Mouse (Mus musculus) mouse embryonic stem cell (cell line): ENCODE results near the gene Nup214.

Experiments used
- in situ Hi-C, 2 experiments: fragments of 300-500 bp; cut with MboI; formaldehyde crosslinking; loops; 1 replicate in 1 of 2; 3 replicates in 1 of 2; pipeline ENCODE4 v1.14.3; 2019 to 2020; ENCODE audit warnings: low sequenced_read_pairs in 2 of 2, low pct_unique_long_range_greater_than_20kb in 1 of 2, mixed read lengths in 1 of 2; ENCODE audit not compliant: unreplicated experiment in 1 of 2

Gene Nup214

GRCm38 (mm10) chr2:32061189-32061588, 87.0 kb downstream of the Nup214 start:
- in situ Hi-C loops, result no loop called here

DNA sequence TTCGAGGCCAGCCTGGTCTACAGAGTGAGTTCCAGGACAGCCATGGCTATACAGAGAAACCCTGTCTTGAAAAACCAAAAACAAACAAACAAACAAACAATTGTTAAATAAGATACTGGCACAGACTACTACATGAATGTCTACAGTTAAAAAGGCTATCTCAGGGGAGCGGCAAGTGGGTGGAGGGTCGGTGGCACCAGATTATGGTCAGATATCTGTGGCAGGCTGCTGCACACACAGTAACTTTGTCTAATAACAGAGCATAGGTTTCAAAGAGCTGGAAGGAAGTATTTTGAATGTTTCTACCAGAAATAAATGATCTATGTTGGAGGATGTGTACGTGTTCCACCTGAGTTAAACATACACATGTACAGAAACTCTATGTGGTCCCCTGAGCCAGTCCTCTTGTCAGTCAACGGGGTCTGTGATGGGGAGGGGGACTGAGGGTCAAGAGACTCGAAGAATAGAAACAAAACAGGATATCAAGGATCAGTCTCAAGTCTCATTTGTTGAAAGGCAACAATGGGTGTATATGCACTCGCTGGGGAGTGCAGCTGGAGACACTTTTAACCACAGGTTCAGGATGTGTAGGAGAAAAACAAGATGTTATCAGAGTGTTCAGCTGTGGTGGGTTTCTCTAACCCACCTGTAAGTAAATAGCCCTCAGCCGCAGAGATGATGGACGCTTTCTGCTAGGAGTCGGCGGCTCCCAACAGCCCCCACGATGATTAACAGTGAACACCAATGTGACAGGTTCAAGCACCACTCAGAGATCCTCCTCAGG, 87.7 kb downstream of the Nup214 start:
- in situ Hi-C loops, result no loop called here

DNA sequence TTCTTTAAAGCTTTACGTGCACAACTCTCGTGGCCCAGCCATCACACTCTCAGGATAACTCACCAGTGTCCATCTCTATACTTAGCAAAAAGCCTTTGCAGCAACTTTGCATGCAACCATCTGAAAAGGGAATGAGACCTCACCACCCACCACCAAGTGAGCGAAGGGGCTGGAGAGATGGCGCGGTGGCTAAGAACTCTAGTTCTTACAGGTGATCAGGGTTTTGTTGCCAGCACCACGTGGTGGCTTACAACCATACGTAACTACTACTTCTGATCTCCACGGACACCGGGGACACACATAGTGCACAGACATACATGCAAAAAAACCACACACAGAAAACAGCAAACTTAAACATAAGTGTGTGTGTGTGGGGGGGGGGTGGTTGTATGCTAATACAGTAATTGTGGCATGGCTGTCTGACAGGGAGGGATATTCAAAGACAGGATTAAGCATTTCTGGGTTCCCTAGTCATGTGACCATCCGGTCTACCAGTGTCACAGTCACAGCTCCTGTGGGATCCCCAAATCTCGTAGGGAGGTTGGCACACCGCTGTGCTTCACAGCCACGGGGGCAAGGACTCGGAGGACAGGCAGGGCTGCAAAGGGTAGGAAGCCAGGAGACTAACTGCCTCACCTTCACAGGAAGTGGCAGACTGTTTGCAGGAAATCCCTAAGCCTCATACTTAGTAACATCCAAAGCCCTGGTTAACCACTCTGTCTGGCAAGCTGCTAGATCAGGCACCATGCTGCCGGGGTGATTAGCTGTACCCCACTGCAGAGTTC, 88.6 kb downstream of the Nup214 start:
- in situ Hi-C loops, result no loop called here

DNA sequence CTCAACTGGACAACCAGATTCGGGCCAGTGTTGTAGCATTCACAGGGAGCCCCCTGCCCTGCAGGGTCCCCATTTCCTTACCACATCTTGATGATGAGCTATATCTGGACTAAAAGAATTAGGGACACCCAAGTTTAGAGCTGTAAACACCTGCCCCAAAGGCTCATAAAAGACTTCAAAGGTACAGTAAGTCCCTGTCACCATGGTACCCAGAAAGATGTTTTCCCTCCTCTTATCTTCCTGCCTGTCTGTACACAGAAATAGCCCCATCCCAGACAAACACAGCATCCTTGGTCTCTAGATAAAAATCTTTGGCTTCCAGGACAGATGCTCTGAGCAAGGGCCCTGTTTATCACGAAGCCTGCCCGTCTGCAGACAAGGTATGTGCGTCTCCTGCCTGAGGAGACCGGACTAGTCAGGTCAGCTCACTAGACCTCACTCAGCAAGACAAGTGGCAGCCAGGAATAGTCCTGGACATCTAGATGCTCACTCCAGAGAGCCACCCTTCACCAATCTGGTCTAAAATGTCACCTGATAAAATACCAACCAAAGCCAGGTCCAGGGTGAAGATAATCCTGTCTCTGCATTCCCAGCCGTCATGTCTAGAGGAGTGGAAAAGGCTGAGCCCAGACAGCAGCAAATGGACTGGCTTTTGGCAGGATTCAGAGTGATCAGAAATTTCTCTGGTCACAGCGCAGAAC, 89.4 kb downstream of the Nup214 start:
- in situ Hi-C loops, result no loop called here

DNA sequence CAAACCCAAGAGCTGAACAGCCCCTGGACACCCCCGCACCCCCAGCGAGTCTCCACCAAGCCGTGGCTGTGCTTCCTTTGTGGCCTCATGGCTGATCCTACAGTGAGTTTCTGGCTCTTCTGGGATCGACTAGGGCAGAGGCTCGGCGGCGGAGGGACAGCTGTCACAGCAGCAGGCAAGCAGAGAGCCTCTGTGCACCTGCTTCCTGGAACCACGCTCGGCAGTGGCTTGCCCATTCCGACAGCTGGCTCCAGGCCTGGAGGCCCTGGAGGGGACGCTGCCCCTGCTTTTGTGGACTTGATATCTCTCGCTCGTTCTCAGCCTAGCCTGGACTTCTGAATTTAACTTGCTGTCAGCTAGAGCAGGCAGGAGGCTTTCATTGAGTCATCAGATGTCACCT, 90.7 kb downstream of the Nup214 start:
- in situ Hi-C loops, result no loop called here

GRCm38 (mm10) chr2:32065371-32065791, 91.1 kb downstream of the Nup214 start:
- in situ Hi-C loops, result no loop called here

GRCm38 (mm10) chr2:32066005-32066404, 91.8 kb downstream of the Nup214 start:
- in situ Hi-C loops, result no loop called here

GRCm38 (mm10) chr2:32068811-32069607, 94.8 kb downstream of the Nup214 start:
- in situ Hi-C loops, result no loop called here

DNA sequence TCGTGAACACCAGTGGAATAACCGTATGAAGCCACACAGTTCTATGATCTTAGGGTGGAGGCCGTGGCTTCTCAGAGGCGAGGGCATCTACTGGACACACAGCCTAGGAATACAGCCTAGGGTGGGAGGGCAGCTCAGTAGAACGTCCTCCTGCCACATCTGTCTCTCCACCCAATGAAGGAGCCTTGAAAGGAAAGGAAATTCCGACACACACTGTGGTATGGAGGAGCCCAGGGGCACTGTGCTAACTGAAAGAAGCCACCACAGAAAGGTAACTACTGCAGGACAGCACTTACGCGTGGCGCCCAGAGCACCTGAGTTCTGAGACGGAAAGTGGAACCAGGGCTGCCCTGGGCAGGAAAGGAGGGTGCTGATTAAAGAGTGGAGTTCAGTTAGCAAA, 96.5 kb downstream of the Nup214 start:
- in situ Hi-C loops, result no loop called here

GRCm38 (mm10) chr2:32074404-32074803, 100.2 kb downstream of the Nup214 start:
- in situ Hi-C loops, result no loop called here

DNA sequence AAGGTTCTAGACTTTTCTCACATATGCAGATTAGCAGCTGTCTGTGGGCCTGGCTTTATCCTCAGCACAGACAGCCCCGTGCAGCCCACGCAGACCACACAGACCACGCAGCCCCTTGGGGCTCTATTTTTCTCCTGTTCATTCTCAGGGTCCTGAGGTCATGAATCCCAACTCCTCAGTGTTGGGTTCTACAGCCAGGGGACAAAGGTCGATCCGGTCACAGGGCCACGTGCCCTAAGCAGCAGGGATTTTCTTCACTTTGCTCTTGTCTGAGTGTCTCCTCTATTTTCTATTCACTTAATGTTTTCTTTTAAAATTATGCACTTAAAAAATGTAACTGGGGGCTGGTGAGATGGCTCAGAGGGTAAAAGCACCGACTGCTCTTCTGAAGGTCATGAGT, 101.1 kb downstream of the Nup214 start:
- in situ Hi-C loops, result no loop called here

DNA sequence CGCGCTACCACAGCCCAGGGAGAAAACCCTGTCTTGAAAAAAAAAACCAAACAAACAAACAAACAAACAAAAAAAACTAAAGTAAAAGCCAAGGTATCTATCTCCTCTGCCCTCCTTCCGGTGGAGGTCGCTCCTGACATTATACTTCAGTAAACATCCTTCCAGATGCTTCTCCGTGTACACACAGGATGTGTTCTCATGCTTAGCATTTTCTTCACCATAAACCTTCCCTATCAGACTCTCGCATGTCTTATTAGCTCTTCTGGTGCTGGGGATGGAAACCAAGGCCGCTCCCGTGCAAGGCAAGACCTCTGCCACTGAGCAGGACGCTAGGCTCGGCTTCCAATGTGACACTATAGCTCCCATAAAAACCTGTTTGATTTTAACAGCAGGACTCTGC, 103.5 kb downstream of the Nup214 start:
- in situ Hi-C loops, result no loop called here

DNA sequence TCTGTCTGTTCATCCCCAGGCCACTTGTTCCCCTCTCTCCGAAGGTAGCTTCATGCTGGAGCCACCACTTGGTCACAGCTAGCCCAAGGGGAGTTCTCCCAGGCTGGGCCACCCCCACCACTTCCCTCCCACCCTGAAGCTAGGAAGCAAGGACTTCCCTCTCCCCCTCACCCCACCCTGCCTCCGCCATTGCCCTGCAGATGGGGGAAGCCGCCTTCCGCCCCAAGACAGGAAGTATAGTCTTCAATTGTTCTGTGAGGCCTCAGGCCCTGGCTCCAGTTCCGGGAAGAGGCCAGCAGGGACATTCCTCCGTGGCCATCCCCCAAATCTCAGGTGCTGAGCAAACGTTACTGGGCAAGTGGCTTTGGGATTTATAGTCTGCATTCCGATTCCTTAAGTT, 104.3 kb downstream of the Nup214 start:
- in situ Hi-C loops, result no loop called here

DNA sequence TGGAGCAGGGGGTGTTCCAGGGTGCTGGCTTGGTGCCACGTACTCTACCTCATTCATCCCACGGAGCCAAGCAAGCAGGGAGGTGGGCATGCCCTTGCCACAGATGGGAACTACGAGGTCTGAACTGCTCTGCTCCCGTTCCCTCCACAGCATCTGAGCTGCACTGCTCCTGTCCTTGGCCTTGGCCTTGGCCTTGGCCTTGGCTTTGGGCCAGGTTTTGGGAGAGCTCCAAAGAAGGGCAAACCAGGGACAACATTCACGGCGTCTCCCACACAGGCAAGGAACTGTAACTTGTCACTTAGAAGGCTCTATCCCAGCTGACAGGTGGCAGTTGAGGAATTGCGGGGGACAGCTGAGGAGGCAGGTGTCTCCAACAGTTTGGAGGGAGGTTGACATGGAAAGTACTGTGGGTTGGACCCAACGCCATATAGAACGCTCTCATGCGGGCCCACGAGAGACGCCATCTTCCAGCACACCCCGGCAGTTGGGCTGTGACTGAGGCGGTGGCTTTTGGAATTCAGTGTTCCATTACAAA, 105.0 kb downstream of the Nup214 start:
- in situ Hi-C loops, result no loop called here

DNA sequence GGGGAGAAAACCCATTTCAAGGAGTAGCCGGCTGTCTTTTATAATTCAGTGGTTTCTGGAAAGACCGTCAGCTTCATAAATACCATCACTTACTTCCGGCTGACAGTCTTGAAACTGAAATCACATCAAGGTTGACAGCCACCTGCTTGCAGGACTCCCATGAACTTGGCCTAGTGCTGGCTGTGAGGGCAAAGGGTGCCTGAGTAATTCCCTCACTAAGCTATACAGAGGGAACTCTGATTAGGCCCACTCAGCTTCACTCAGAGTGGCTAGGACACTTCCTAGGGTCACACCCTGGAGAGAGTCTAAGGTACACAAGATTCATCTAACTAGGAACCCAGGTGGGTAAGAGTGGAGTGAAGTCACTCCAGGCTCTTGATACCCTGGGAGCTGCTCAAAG, 106.4 kb downstream of the Nup214 start:
- in situ Hi-C loops, result no loop called here

DNA sequence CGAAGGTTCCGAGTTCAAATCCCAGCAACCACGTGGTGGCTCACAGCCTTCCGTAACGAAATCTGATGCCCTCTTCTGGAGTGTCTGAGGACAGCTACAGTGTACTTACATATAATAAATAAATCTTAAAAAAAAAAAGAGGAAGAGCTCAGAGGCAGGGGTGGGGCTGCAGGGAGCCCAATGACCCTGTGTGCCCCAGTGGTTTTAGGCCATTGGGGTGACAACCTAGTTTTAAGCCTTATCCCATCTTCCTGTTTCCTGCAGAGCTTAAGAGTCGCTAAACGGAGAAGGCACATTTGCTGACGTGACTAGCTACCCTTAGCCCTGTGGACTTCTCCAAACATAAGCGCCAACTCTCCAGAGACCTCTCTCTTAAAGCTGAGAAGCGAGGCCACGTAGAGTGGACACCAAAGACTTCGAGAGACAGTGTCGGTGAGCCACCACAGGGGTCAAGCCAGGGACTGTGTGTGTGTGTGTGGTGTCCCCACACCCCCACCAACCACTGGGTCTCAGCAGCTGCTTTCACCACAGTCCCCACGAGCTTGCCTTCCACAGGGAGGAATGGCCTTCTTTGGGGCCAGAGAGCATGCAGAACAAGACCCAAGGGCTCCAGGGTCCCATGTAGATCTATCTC, 107.2 kb downstream of the Nup214 start:
- in situ Hi-C loops, result no loop called here

DNA sequence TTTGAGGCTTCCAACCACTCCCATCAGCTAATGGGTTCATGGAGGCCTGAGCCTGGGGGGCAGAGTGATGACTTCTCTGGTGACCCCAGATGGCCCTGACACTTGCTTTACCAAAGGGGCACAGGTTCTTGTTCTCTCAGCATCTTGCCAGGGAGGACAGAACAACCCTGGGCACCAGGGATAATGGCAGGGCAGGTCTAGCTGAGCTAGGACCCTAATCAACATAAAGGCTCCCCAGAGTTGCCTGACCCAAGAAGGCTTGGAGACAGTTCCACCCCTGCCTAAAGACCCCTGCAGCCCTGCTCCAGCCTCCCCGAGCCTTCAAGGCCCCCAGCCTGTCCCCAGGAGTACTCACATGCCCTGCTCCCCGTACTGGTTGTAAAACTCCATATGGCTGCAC, 108.0 kb downstream of the Nup214 start:
- in situ Hi-C loops, result no loop called here
